Mouse (Mus musculus) forebrain, embryonic 11.5 days (tissue): ENCODE measurements around the gene Gapvd1. TPM values are rescaled to one million over a fixed set of nuclear protein-coding genes. Genes with fewer than 3 reads are reported as not detected.
"Not testable (repeated sequence)": the region's sequence is repeated elsewhere in the genome, so short reads cannot be mapped to it uniquely, and the experiment has no call there.

Source experiments
- ATAC-seq: fragments of 200-750 bp; cut with Nextera tagmentation; replicated peaks from 2 replicates; pipeline ENCODE4 v1.8.0; 2017; ENCODE audit warnings: moderate TSS enrichment; ENCODE audit not compliant: low FRiP score
- DNase-seq: peaks from one replicate; pipeline ENCODE4 v3.0.0-alpha.2; 2017; ENCODE audit warnings: low spot score
- H3K27ac ChIP-seq: fragments of 300-500 bp; sonication (generic); 2 replicates; pipeline ENCODE4 v1.5.1; 2014; ENCODE audit warnings: low read depth, low read length
- H3K27me3 ChIP-seq: fragments of 300-500 bp; sonication (generic); 2 replicates; pipeline ENCODE4 v1.6.1; 2014; ENCODE audit warnings: mild to moderate bottlenecking, low read length, mixed read lengths; ENCODE audit not compliant: control insufficient read depth, insufficient read depth
- H3K36me3 ChIP-seq: fragments of 300-500 bp; sonication (generic); 2 replicates; pipeline ENCODE4 v1.6.1; 2014; ENCODE audit warnings: mild to moderate bottlenecking, low read length, moderate library complexity, mixed read lengths; ENCODE audit not compliant: control insufficient read depth, insufficient read depth
- H3K4me1 ChIP-seq: fragments of 300-500 bp; sonication (generic); replicated peaks from 2 replicates; pipeline ENCODE4 v1.6.1; 2014; ENCODE audit warnings: low read length, mixed read lengths; ENCODE audit not compliant: control insufficient read depth, insufficient read depth
- H3K4me2 ChIP-seq: fragments of 300-500 bp; sonication (generic); 2 replicates; pipeline ENCODE4 v1.6.1; 2014; ENCODE audit warnings: low read depth, mild to moderate bottlenecking, low read length, moderate library complexity, mixed read lengths; ENCODE audit not compliant: severe bottlenecking
- H3K4me3 ChIP-seq: fragments of 300-500 bp; sonication (generic); 2 replicates; pipeline ENCODE4 v1.5.1; 2014; ENCODE audit warnings: low read depth, low read length
- H3K9ac ChIP-seq: fragments of 300-500 bp; sonication (generic); 2 replicates; pipeline ENCODE4 v1.6.1; 2014; ENCODE audit warnings: low read length
- H3K9me3 ChIP-seq: fragments of 300-500 bp; sonication (generic); 2 replicates; pipeline ENCODE4 v1.6.1; 2016; ENCODE audit warnings: low read length, mixed read lengths; ENCODE audit not compliant: control insufficient read depth
- WGBS: fragments of 180-500 bp; shearing (Covaris S2); extraction: QIAGEN DNeasy Blood & Tissue Kit; methylation state at CpG from one replicate; pipeline ENCODE4 v1.1.7; 2014; 5-methylcytosine and 5-hydroxymethylcytosine counted together
- polyA plus RNA-seq: library from polyadenylated mRNA; unstranded; fragments of >200 nt; fragmentation: Nextera tagmentation; extraction: Ambion mirVana; gene quantifications from 2 replicates; pipeline ENCODE4 v1.2.1, GENCODE M21; 2014

The Gapvd1 gene
- polyA plus RNA-seq, result 103 and 106 TPM in 2 replicates

DNA sequence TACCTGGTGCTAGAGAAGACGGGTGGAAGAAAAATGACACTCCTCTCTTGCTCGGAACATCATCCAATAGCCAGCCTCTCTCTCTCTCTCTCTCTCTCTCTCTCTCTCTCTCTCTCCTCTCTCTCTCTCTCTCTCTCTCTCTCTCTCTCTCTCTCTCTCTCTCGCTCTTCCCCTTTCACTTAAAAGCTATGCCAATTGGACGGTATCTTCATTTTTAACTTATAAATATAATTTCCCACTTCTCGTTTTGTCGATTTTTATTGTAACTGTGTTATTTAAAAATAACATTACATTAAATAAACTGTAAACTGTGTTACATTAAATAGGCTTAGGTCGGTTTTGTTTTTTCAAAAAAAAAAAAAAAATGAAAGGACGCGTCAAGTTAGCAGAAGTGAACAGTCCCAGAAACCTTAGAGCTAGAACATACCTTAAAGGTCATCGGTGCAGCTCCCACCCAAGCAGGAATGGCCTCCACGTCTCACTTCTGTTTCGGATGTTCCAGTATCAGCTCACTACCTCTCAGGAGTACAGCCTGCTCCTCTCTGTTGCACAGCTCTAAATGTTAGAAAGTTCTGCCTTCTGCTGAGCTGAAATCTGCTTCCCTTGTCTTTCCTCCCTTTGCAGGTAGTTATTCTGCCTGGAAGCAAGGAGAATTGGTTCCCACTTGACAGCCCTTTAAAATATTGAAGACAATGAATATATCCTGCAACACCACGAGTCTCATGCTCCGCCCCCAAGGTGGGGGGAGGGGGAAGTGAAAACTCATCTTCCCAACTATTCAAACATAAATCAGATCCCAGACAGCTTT, at the start of gene Gapvd1:
Gapvd1 (minus strand) TSS at position 682 of the 808 bp plus-strand sequence.
- Histone ChIP-seq H3K36me3 (no peaks in the 10 kb centered on the region), H3K4me3 (peak within 1 kb of the TSS; percentile 99), H3K27ac (peak within 1 kb of the TSS; percentile 87), H3K9me3 (no peaks in the 10 kb centered on the region), H3K4me1 (0 out of 2 replicates have a peak, but pooled peaks cover 2% of the 10 kb centered on the region), H3K27me3 (no peaks in the 10 kb centered on the region), H3K9ac (peak within 1 kb of the TSS; percentile 93), H3K4me2 (peak within 1 kb of the TSS; percentile 57)
- ATAC-seq (no peak), DNase-seq (peak; percentile 59)
- WGBS, result 1% methylated on average over 14 of the region's 14 CpGs

DNA sequence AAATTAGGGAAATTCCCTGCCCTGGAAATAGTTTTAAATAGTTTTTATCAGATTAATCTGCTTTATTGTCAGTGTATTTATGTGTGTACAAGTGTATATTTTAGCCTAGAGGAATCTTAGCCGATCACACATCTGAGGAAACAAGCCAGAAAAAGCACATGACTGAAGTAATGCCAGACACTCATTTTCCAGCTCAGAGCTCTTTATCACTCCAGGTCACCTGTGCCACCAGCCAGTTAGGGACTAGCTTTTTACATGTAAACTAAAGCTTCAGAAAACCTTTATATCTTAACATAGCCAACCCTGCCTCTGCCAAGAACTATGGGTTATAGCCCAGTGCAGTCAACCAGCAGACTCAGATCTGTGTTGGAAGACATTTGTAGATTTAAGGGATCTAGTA, 49.8 kb upstream of the Gapvd1 start:
- Histone ChIP-seq H3K4me3 (no peak overlapping the region), H3K27me3 (no peaks in the 10 kb centered on the region), H3K4me1 (peaks cover 6% of the 10 kb centered on the region; the same call in 1 of the 2 replicates), H3K4me2 (no peak overlapping the region), H3K9me3 (no peaks in the 10 kb centered on the region), H3K27ac (no peak overlapping the region), H3K9ac (no peak overlapping the region), H3K36me3 (no peaks in the 10 kb centered on the region)
- no peak for DNase-seq
- ATAC-seq, result no peak
- 95% methylated on average over 1 of the region's 1 CpGs for WGBS

DNA sequence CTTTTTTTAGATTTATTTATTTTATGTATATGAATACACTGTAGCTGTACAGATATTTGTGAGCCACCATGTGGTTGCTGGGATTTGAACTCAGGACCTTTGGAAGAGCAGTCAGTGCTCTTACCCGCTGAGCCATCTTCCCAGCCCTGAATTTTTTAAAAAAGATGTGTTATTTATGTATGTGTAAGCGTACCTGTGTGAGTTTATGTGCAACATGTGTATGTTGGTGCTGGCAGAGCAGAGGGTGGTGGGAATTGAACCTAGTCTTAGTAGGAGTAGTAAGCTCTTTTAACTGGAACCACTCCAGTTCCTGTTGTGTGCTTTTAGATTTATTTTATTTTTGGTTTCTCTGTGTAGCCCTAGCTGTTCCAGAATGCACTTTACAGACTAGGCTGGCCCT, 49.1 kb upstream of the Gapvd1 start:
- no peak for DNase-seq
- no peak overlapping the region for H3K4me3 ChIP-seq
- H3K4me2 ChIP-seq, result no peak overlapping the region
- 92% methylated on average over 2 of the region's 2 CpGs for WGBS
- no peak overlapping the region for H3K27ac ChIP-seq
- no peaks in the 10 kb centered on the region for H3K27me3 ChIP-seq
- H3K36me3 ChIP-seq, result no peaks in the 10 kb centered on the region
- no peak overlapping the region for H3K9ac ChIP-seq
- no peak for ATAC-seq
- H3K9me3 ChIP-seq, result no peaks in the 10 kb centered on the region
- peaks cover 6% of the 10 kb centered on the region; the same call in 1 of the 2 replicates for H3K4me1 ChIP-seq

- WGBS, result 76% methylated on average over 3 of the region's 3 CpGs
- Histone ChIP-seq H3K9ac (no peak overlapping the region), H3K27me3 (no peaks in the 10 kb centered on the region), H3K27ac (no peak overlapping the region), H3K4me1 (peaks cover 6% of the 10 kb centered on the region; the same call in 1 of the 2 replicates), H3K9me3 (no peaks in the 10 kb centered on the region), H3K36me3 (no peaks in the 10 kb centered on the region), H3K4me3 (no peak overlapping the region), H3K4me2 (peak overlapping the region; percentile 32; the same call in 1 of the 2 replicates)
- ATAC-seq, result no peak
- DNase-seq, result no peak
Measured at GRCm38 (mm10) chr2:34803746-34804145, 48.7 kb upstream of the Gapvd1 start.

GRCm38 (mm10) chr2:34802565-34803245, 47.7 kb upstream of the Gapvd1 start:
- H3K27me3 ChIP-seq, result not testable (repeated sequence)
- peak; percentile 57; the same call in 1 of the 2 replicates for ATAC-seq

DNA sequence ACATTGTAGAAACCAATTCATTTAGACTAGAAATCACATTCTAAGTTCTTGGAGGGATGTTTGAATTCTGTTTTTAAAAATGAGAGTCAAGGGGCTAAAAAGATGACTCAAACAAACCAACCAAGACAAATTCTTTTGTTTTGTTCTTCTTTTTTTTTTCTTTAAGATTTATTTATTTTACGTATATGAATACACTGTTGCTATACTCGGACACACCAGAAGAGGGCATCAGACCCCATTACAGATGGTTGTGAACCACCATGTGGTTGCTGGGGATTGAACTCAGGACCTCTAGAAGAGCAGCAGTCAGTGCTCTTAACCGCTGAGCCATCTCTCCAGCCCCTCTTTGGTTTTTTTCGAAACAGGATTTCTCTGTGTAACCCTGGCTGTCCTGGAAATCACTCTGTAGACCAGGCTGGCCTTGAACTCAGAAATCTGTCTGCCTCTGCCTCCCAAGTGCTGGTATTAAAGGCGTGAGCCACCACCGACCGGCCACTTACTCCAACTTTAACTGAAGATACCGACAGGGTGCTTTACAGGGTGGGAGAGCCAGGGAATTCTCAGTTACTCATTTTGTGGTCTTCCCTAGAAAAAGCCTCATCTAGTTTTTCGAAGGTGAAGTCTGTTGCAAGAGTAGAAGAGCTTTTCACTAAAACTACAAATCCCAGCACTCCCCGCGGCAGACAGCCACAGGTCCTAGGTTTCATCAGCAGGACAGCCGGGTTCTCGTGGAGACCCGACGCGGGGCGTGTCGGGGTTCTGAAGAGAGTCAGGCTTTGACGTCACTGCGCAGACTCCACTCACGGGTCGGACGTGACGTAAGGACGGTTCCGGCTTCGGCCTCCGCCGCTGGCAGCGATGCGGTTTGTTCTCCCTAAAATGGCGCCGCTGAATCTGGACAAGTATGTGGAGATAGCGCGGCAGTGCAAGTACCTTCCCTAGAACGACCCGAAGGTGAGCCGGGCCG, 46.8 kb upstream of the Gapvd1 start:
- Histone ChIP-seq H3K4me1 (peaks cover 6% of the 10 kb centered on the region; the same call in 1 of the 2 replicates), H3K27ac (peak overlapping the region; percentile 68; the same call in 1 of the 2 replicates), H3K4me2 (peak overlapping the region; percentile 35), H3K4me3 (peak overlapping the region; percentile 60), H3K27me3 (no peaks in the 10 kb centered on the region), H3K9ac (peak overlapping the region; percentile 72), H3K36me3 (no peaks in the 10 kb centered on the region), H3K9me3 (no peaks in the 10 kb centered on the region)
- WGBS, result 4% methylated on average over 39 of the region's 39 CpGs
- ATAC-seq, result peak; percentile 96
- peak; percentile 99 for DNase-seq

More at GRCm38 (mm10) chr2:34802565-34803245, 47.7 kb upstream of the Gapvd1 start:
- DNase-seq, H3K4me1 ChIP-seq, H3K9me3 ChIP-seq, H3K36me3 ChIP-seq: not testable (repeated sequence)
- H3K4me2 ChIP-seq, result peak overlapping the region; percentile 53
- H3K27ac ChIP-seq, result peak overlapping the region; percentile 68; the same call in 1 of the 2 replicates
- peak overlapping the region; percentile 72 for H3K9ac ChIP-seq
- H3K4me3 ChIP-seq, result peak overlapping the region; percentile 60
- under 1% methylated on average over 32 of the region's 32 CpGs for WGBS

DNA sequence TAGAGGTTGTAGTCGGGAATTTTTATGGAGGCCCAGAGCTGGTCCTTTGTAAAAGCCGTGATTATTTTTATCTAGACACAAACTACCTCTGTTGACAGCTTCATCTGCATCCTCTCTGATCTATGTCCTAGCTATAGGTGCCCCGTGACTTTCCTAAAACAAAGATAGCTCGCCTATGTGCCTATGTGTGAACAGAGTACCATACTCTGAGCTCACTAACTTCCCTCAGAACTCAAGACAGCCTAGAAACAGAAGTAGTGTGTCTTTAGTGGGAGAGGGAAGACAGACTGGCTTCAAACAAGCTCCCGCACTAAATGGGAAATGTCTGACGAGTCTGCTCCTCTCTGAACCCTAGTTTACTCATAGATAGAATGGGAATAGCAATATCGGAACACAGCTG, 45.3 kb upstream of the Gapvd1 start:
- 82% methylated on average over 7 of the region's 7 CpGs for WGBS
- H3K4me1 ChIP-seq, result peaks cover 6% of the 10 kb centered on the region; the same call in 1 of the 2 replicates
- ATAC-seq, result no peak
- H3K27ac ChIP-seq, result no peak overlapping the region
- peak overlapping the region; percentile 73 for H3K4me2 ChIP-seq
- DNase-seq, result no peak
- no peaks in the 10 kb centered on the region for H3K36me3 ChIP-seq
- H3K9ac ChIP-seq, result no peak overlapping the region
- no peak overlapping the region for H3K4me3 ChIP-seq
- H3K27me3 ChIP-seq, result no peaks in the 10 kb centered on the region
- H3K9me3 ChIP-seq, result no peaks in the 10 kb centered on the region
